Mouse (Mus musculus) bone marrow macrophage, adult 2 months (primary cell): Measurements from ENCODE around the gene Orc2.

Experiments used
- CTCF ChIP-seq: IDR thresholded peaks from 2 replicates; pipeline ENCODE4 v1.5.1; 2012; ENCODE audit warnings: low read depth, mild to moderate bottlenecking, low read length, moderate library complexity
- POLR2A ChIP-seq: IDR thresholded peaks from 2 replicates; pipeline ENCODE4 v1.6.1; 2012; ENCODE audit warnings: mild to moderate bottlenecking, low read depth, low read length, borderline replicate concordance

GRCm38 (mm10) chr1:58422879-58423278 is 82.0 kb downstream of the Orc2 start:
- TF ChIP-seq CTCF (no peak), POLR2A (no peak)
